Mouse (Mus musculus): ENCODE measurements around the gene Dhx30. TPM values are rescaled to one million over a fixed set of nuclear protein-coding genes. Genes with fewer than 3 reads are reported as not detected.

Dhx30 gene
- polyA plus RNA-seq, 1 experiment from 2014 or later: 202 TPM

DNA sequence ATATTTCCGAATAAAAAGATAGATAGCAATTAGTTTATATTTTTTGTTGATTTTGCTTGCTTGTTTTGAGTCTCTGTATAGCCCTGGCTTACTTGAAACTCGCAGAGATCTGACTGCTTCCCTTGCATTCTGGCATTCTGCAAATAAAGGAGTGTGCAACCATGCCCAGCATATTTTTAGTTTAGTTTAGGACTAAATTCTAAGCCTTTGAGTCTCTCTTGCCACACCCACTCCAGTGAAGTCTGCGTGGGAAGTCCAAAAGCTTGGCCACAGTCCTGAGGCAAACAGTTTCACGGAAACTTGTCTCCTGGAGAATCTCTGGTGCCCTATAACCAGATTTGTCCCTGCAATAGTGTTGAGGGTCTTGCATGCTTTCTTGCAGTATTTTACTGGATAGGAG is 73.3 kb downstream of the Dhx30 start:
- Histone ChIP-seq H3K9me3 (no peaks in the 10 kb centered on the region), H3K4me2 (no peak overlapping the region), H3K27ac (no peak overlapping the region), H3K36me3 (peaks cover 11% of the 10 kb centered on the region; the same call in 1 of the 2 replicates), H3K4me3 (replicated peaks) (no peak overlapping the region), H3K27me3 (no peaks in the 10 kb centered on the region), H3K4me1 (replicated peaks) (no peaks in the 10 kb centered on the region), H3K9ac (replicated peaks) (no peak overlapping the region)
- WGBS: 95% methylated on average over 4 of the region's 4 CpGs
- ATAC-seq (ENCODE audit: insufficient number of reproducible peaks, insufficient read depth, low FRiP score, low TSS enrichment, low read depth): no peak

DNA sequence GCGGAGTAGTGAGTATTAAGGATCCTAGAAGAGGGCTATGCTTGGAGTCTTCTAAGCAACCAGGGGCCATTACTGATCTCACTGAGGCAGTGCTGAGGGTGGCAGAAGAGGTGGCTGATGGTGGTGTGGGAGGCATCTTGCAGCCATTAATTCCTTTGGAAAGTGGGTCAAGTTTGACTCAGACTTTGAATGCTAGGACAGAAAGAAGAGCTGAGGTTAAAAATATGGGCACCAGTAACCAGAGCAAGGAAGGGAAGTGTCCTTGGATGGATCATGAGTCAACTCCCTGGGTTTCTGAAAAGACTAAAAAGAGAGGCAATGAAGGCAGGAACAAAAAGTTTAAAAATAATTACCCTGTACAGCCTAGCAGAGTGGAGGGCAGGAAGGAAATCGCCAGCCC is 79.1 kb downstream of the Dhx30 start:
- no peak for ATAC-seq (ENCODE audit: insufficient number of reproducible peaks, insufficient read depth, low FRiP score, low TSS enrichment, low read depth)
- no peak overlapping the region for H3K9ac ChIP-seq (replicated peaks)
- no peak overlapping the region for H3K4me3 ChIP-seq (replicated peaks)
- no peaks in the 10 kb centered on the region for H3K4me1 ChIP-seq (replicated peaks)
- no peaks in the 10 kb centered on the region for H3K9me3 ChIP-seq
- H3K36me3 ChIP-seq: peaks cover 54% of the 10 kb centered on the region
- no peak overlapping the region for H3K27ac ChIP-seq
- H3K4me2 ChIP-seq: no peak overlapping the region
- 98% methylated on average over 2 of the region's 2 CpGs for WGBS
- H3K27me3 ChIP-seq: no peaks in the 10 kb centered on the region

DNA sequence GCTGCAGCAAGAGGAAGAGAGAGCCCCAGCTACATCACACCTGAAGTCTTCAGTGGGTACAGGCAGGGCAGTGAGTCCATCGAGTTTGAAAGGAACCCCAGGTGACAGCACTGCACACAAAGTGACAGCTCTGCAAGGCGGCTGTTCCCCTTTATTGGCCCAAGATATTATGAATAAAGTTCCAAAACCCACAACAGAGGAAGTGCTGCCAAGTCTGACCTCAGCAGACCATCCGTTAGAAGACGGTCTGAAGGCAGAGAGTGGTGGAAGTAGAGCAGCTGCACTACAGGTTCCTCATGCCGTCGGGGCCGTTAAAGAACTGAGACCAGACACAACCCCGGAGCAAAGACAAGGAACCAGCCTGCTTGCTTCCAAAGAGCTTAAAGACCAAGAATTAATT is 79.7 kb downstream of the Dhx30 start:
- peaks cover 54% of the 10 kb centered on the region for H3K36me3 ChIP-seq
- no peak overlapping the region for H3K4me2 ChIP-seq
- H3K9me3 ChIP-seq: no peaks in the 10 kb centered on the region
- 86% methylated on average over 8 of the region's 8 CpGs for WGBS
- no peak overlapping the region for H3K9ac ChIP-seq (replicated peaks)
- H3K4me1 ChIP-seq (replicated peaks): no peaks in the 10 kb centered on the region
- H3K27ac ChIP-seq: no peak overlapping the region
- H3K4me3 ChIP-seq (replicated peaks): no peak overlapping the region
- no peaks in the 10 kb centered on the region for H3K27me3 ChIP-seq
- ATAC-seq (ENCODE audit: insufficient number of reproducible peaks, insufficient read depth, low FRiP score, low TSS enrichment, low read depth): no peak

DNA sequence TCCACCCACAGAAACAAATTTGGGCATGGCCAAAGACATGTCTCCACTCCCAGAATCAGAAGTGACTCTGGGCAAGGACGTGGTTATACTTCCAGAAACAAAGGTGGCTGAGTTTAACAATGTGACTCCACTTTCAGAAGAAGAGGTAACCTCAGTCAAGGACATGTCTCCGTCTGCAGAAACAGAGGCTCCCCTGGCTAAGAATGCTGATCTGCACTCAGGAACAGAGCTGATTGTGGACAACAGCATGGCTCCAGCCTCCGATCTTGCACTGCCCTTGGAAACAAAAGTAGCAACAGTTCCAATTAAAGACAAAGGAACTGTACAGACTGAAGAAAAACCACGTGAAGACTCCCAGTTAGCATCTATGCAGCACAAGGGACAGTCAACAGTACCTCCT is 82.5 kb downstream of the Dhx30 start:
- no peak overlapping the region for H3K27ac ChIP-seq
- H3K4me1 ChIP-seq (replicated peaks): no peaks in the 10 kb centered on the region
- no peak overlapping the region for H3K9ac ChIP-seq (replicated peaks)
- peaks cover 62% of the 10 kb centered on the region for H3K36me3 ChIP-seq
- WGBS: 91% methylated on average over 4 of the region's 4 CpGs
- no peak for ATAC-seq (ENCODE audit: insufficient number of reproducible peaks, insufficient read depth, low FRiP score, low TSS enrichment, low read depth)
- H3K27me3 ChIP-seq: no peaks in the 10 kb centered on the region
- H3K4me2 ChIP-seq: no peak overlapping the region
- H3K9me3 ChIP-seq: no peaks in the 10 kb centered on the region
- H3K4me3 ChIP-seq (replicated peaks): no peak overlapping the region

Other genes with a start within 250 kb of the Dhx30 start
- 49.5 and 55.5 TPM in 2 replicates for gene Cdc25a, start 242.3 kb downstream of the Dhx30 start, polyA plus RNA-seq (2016; fragmentation: Nextera tagmentation; extraction: Ambion mirVana)
- gene Map4, start 186.4 kb downstream of the Dhx30 start, polyA plus RNA-seq (2016; fragmentation: Nextera tagmentation; extraction: Ambion mirVana): 45.1 and 50.2 TPM in 2 replicates
- 240 and 250 TPM in 2 replicates for gene Smarcc1, start 122 bp downstream of the Dhx30 start, polyA plus RNA-seq (2016; fragmentation: Nextera tagmentation; extraction: Ambion mirVana)
- 0.76 and 1.4 TPM in 2 replicates for gene Cspg5, start 126.0 kb upstream of the Dhx30 start, polyA plus RNA-seq (2016; fragmentation: Nextera tagmentation; extraction: Ambion mirVana)
- gene Elp6, start 187.3 kb upstream of the Dhx30 start, polyA plus RNA-seq (2016; fragmentation: Nextera tagmentation; extraction: Ambion mirVana): 37.2 and 40.9 TPM in 2 replicates
- gene Scap, start 215.5 kb upstream of the Dhx30 start, polyA plus RNA-seq (2016; fragmentation: Nextera tagmentation; extraction: Ambion mirVana): 38.4 and 42.0 TPM in 2 replicates

All from limb, embryonic 12.5 days (tissue).